Mouse (Mus musculus) spleen, postnatal 36 days (tissue): Measurements from ENCODE around the gene 1700042G07Rik.

Experiments
- DNase-seq, 2 experiments: peaks; one replicate each; pipeline ENCODE4 v3.0.0; 2022; ENCODE audit warnings: low spot score in 2 of 2, mixed read lengths in 1 of 2

Gene 1700042G07Rik

GRCm38 (mm10) chr4:116173072-116173471, at the start of gene 1700042G07Rik, which contains the start of gene Gm49337:
Gene 1700042G07Rik (plus strand): TSS chr4:116173372.
Gene Gm49337 (plus strand): TSS chr4:116173384.
- no peak for DNase-seq

GRCm38 (mm10) chr4:116123602-116124519, 49.3 kb upstream of the 1700042G07Rik start, which contains the start of the genes Rad54l and Pomgnt1:
Gene Rad54l (minus strand): TSS chr4:116123690.
Gene Pomgnt1 (plus strand): TSS chr4:116123840.
- peak; percentile 80 to 83 for DNase-seq

GRCm38 (mm10) chr4:116125803-116126386, 47.3 kb upstream of the 1700042G07Rik start:
- DNase-seq, result no peak

GRCm38 (mm10) chr4:116127956-116128355, 45.2 kb upstream of the 1700042G07Rik start:
- DNase-seq, result no peak

GRCm38 (mm10) chr4:116133126-116133525, 40.0 kb upstream of the 1700042G07Rik start:
- no peak for DNase-seq

GRCm38 (mm10) chr4:116134990-116135389, 38.2 kb upstream of the 1700042G07Rik start:
- DNase-seq, result no peak

- peak; percentile 64 to 66 for DNase-seq
Observed at GRCm38 (mm10) chr4:116137421-116137996, 35.7 kb upstream of the 1700042G07Rik start.

GRCm38 (mm10) chr4:116140801-116141574, 32.2 kb upstream of the 1700042G07Rik start:
- DNase-seq, result no peak

GRCm38 (mm10) chr4:116141736-116142135, 31.4 kb upstream of the 1700042G07Rik start:
- no peak for DNase-seq

- DNase-seq, result no peak
Observed at GRCm38 (mm10) chr4:116142269-116142668, 30.9 kb upstream of the 1700042G07Rik start.

- DNase-seq, result no peak
Observed at GRCm38 (mm10) chr4:116143317-116143811, 29.8 kb upstream of the 1700042G07Rik start.

GRCm38 (mm10) chr4:116143891-116144717, 29.1 kb upstream of the 1700042G07Rik start:
- peak; percentile 32 to 34 for DNase-seq

GRCm38 (mm10) chr4:116149812-116150155, 23.4 kb upstream of the 1700042G07Rik start:
- no peak for DNase-seq

- DNase-seq, result peak; percentile 61 to 64
Observed at GRCm38 (mm10) chr4:116150156-116150861, 22.9 kb upstream of the 1700042G07Rik start.

GRCm38 (mm10) chr4:116150862-116151221, 22.3 kb upstream of the 1700042G07Rik start:
- no peak for DNase-seq

GRCm38 (mm10) chr4:116151238-116151637, 21.9 kb upstream of the 1700042G07Rik start, which contains the start of gene Lurap1:
Gene Lurap1 (minus strand): TSS chr4:116151338.
- no peak for DNase-seq

- DNase-seq, result no peak
Observed at GRCm38 (mm10) chr4:116152702-116153101, 20.5 kb upstream of the 1700042G07Rik start.

GRCm38 (mm10) chr4:116157882-116158281, 15.3 kb upstream of the 1700042G07Rik start:
- no peak for DNase-seq

GRCm38 (mm10) chr4:116159912-116160311, 13.3 kb upstream of the 1700042G07Rik start:
- no peak for DNase-seq

- DNase-seq, result no peak
Observed at GRCm38 (mm10) chr4:116160769-116161168, 12.4 kb upstream of the 1700042G07Rik start.
